In the genomic region with DNA sequence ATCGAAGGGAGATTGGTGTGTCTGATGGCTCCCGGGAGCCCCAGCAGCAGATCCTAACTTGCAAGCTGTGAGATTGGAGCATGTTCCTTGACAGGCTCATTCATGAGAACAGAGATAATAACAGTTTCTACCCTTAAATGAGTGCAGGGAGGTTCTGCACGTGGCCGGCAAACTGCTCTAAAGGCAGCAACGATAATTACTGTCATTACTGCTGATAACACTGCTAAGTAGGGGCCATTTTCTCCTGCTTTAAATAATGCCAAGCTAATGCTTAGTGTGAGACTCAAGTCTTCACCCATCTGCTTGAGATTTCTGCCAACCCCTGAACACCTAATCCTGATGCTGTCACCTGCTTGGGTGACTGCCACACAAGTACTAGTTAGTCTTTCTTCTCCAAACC, we compare ENCODE assay signal across 24 mouse cellular contexts. TPM values are rescaled to one million over a fixed set of nuclear protein-coding genes. Genes with fewer than 3 reads are reported as not detected.
DNase-seq lines count a peak whose midpoint lies in the region; ATAC-seq and TF ChIP-seq lines count a peak whose summit lies in the region.
"Had no signal": no experiment of that assay in that cellular context is flagged by ENCODE, and none has a peak within 500 bp of the region (broad histone marks: within the 10 kb centered on the region; RNA-seq: fewer than 3 reads in every experiment).

No protein-coding gene starts in this region.

- H3K36me3 ChIP-seq in forebrain, embryonic 13.5 days (ENCODE audit: poor library complexity, severe bottlenecking) = no peaks in the 10 kb centered on the region
- H3K36me3 ChIP-seq in forebrain, embryonic 10.5 days (replicated peaks) = no peaks in the 10 kb centered on the region
- H3K36me3 ChIP-seq in lung, embryonic 15.5 days = no peaks in the 10 kb centered on the region
- H3K36me3 ChIP-seq in forebrain, postnatal 0 days (ENCODE audit: insufficient read depth) = no peaks in the 10 kb centered on the region
- H3K36me3 ChIP-seq: heart, embryonic 10.5 days; heart, embryonic 13.5 days; intestine, embryonic 15.5 days had no signal

- TF ChIP-seq CTCF in forebrain, postnatal 0 days (IDR thresholded peaks at IDR 0.05; ENCODE audit: low read depth) = no peak

- peak; percentile 57; the same call in 1 of the 2 replicates for ATAC-seq in forebrain, embryonic 13.5 days
- ATAC-seq in lung, embryonic 15.5 days (ENCODE audit: borderline replicate concordance, extremely low read depth, low FRiP score, low TSS enrichment) = no peak
- ATAC-seq in forebrain, postnatal 0 days = peak; percentile 77
- ATAC-seq: hindbrain, embryonic 16.5 days; intestine, embryonic 15.5 days; Patski had no signal

- no peak overlapping the region for H3K4me3 ChIP-seq in forebrain, embryonic 13.5 days
- no peak overlapping the region for H3K4me3 ChIP-seq in forebrain, embryonic 10.5 days
- no peak overlapping the region for H3K4me3 ChIP-seq in lung, embryonic 15.5 days
- no peak overlapping the region for H3K4me3 ChIP-seq in forebrain, postnatal 0 days (ENCODE audit: low read depth, low read length)
- H3K4me3 ChIP-seq: heart, adult 2 months; heart, embryonic 10.5 days; heart, embryonic 13.5 days; intestine, embryonic 15.5 days had no signal

- H3K9ac ChIP-seq in forebrain, embryonic 13.5 days = no peak overlapping the region
- no peak overlapping the region for H3K9ac ChIP-seq in lung, embryonic 15.5 days
- H3K9ac ChIP-seq in forebrain, postnatal 0 days = no peak overlapping the region
- H3K9ac ChIP-seq: heart, embryonic 13.5 days; intestine, embryonic 15.5 days had no signal

- WGBS in forebrain, embryonic 13.5 days = 66% methylated on average over 5 of the region's 5 CpGs
- WGBS in forebrain, embryonic 10.5 days = 95% methylated on average over 5 of the region's 5 CpGs
- 74% methylated on average over 5 of the region's 5 CpGs for WGBS in lung, embryonic 15.5 days
- 48% methylated on average over 5 of the region's 5 CpGs for WGBS in forebrain, postnatal 0 days

- no peak overlapping the region for H3K27ac ChIP-seq in forebrain, embryonic 13.5 days
- no peak overlapping the region for H3K27ac ChIP-seq in forebrain, embryonic 10.5 days
- H3K27ac ChIP-seq in lung, embryonic 15.5 days = 0 out of 2 replicates have a peak overlapping the region, but pooled peaks have one; percentile 45
- H3K27ac ChIP-seq in forebrain, postnatal 0 days (ENCODE audit: low read depth, low read length) = no peak overlapping the region
- H3K27ac ChIP-seq: heart, adult 2 months; heart, embryonic 10.5 days; heart, embryonic 13.5 days; intestine, embryonic 15.5 days had no signal

- H3K27me3 ChIP-seq in forebrain, embryonic 13.5 days = peaks cover 8% of the 10 kb centered on the region
- peaks cover 18% of the 10 kb centered on the region for H3K27me3 ChIP-seq in forebrain, embryonic 10.5 days (ENCODE audit: poor library complexity, severe bottlenecking)
- no peaks in the 10 kb centered on the region for H3K27me3 ChIP-seq in lung, embryonic 15.5 days
- no peaks in the 10 kb centered on the region for H3K27me3 ChIP-seq in forebrain, postnatal 0 days (ENCODE audit: insufficient read depth, low read length)
- H3K27me3 ChIP-seq: intestine, embryonic 15.5 days; Patski had no signal

- no peak overlapping the region for H3K4me2 ChIP-seq in forebrain, embryonic 13.5 days
- H3K4me2 ChIP-seq in lung, embryonic 15.5 days = no peak overlapping the region
- H3K4me2 ChIP-seq in forebrain, postnatal 0 days (ENCODE audit: low read depth) = no peak overlapping the region
- H3K4me2 ChIP-seq: heart, embryonic 13.5 days; intestine, embryonic 15.5 days had no signal

- DNase-seq in forebrain, embryonic 10.5 days (ENCODE audit: extremely low spot score, low spot score) = no peak
- no peak for DNase-seq in lung, postnatal 14 days
- peak; percentile 35 for DNase-seq in forebrain, postnatal 0 days
- DNase-seq in ovary, postnatal 36 days (ENCODE audit: low spot score) = no peak
- DNase-seq in adrenal gland, postnatal 10 days = no peak
- no peak for DNase-seq in frontal cortex, postnatal 36 days (ENCODE audit: low spot score in 2 of 2)
- DNase-seq: adrenal gland, postnatal 14 days; cerebellum, adult 18-20 months; cerebellum, adult 9-10 months; cerebellum, postnatal 14 days; gastrocnemius, postnatal 10 days; gastrocnemius, postnatal 36 days; heart, adult 2 months; heart, postnatal 14 days; heart, postnatal 4 days; kidney, adult 11 months had no signal

- H3K4me1 ChIP-seq in forebrain, embryonic 13.5 days = 0 out of 2 replicates have a peak, but pooled peaks cover 3% of the 10 kb centered on the region
- no peaks in the 10 kb centered on the region for H3K4me1 ChIP-seq in forebrain, embryonic 10.5 days
- H3K4me1 ChIP-seq in lung, embryonic 15.5 days = peaks cover 34% of the 10 kb centered on the region
- H3K4me1 ChIP-seq in forebrain, postnatal 0 days (ENCODE audit: insufficient read depth) = no peaks in the 10 kb centered on the region

- H3K9me3 ChIP-seq in forebrain, embryonic 13.5 days (replicated peaks) = no peaks in the 10 kb centered on the region
- H3K9me3 ChIP-seq in forebrain, embryonic 10.5 days = no peaks in the 10 kb centered on the region
- H3K9me3 ChIP-seq in lung, embryonic 15.5 days = no peaks in the 10 kb centered on the region
- no peaks in the 10 kb centered on the region for H3K9me3 ChIP-seq in forebrain, postnatal 0 days (ENCODE audit: low read length)
- H3K9me3 ChIP-seq: heart, embryonic 10.5 days; heart, embryonic 13.5 days; intestine, embryonic 15.5 days had no signal

RNA-seq across cellular contexts. Expression of gene Emp2, which starts 6.4 kb away (rescaled TPM):
- polyA plus RNA-seq in forebrain, embryonic 13.5 days (2015; fragmentation: Nextera tagmentation; extraction: Ambion mirVana) = 2.2 and 2.3 TPM in 2 replicates
- polyA plus RNA-seq in forebrain, embryonic 10.5 days (2016; fragmentation: Nextera tagmentation; extraction: Ambion mirVana) = 2.1 and 2.2 TPM in 2 replicates
- polyA plus RNA-seq in lung, embryonic 15.5 days (2015; fragmentation: Nextera tagmentation; extraction: Ambion mirVana) = 79.3 and 93.8 TPM in 2 replicates
- total RNA-seq in forebrain, postnatal 0 days (2014; rRNA removed) = 11.3 and 12.1 TPM in 2 replicates
- 13.2 and 18.5 TPM in 2 replicates for polyA plus RNA-seq in forebrain, postnatal 0 days (2015; fragmentation: Nextera tagmentation; extraction: Ambion mirVana)
- 10 to 100 TPM in 1 of 2 experiments, 1 to 10 TPM in 1; 9.8 to 11.6 TPM for total RNA-seq in adrenal gland, postnatal 10 days (2021)
- total RNA-seq: granulocyte monocyte progenitor cell, adult 5-6 weeks had no signal
